Mouse (Mus musculus) heart, embryonic 16.5 days (tissue): ENCODE results near the gene H2-Q1. TPM values are rescaled to one million over a fixed set of nuclear protein-coding genes. Genes with fewer than 3 reads are reported as not detected.
"Not testable (repeated sequence)": the region's sequence is repeated elsewhere in the genome, so short reads cannot be mapped to it uniquely, and the experiment has no call there.

Source experiments
- ATAC-seq: fragments of 200-750 bp; cut with Nextera tagmentation; replicated peaks from 2 replicates; pipeline ENCODE4 v1.8.0; 2017; ENCODE audit warnings: moderate number of reproducible peaks; ENCODE audit not compliant: insufficient read depth, low FRiP score; ENCODE audit errors: extremely low read depth
- H3K27ac ChIP-seq: fragments of 300-500 bp; sonication (generic); 2 replicates; pipeline ENCODE4 v1.5.1; 2014; ENCODE audit warnings: mild to moderate bottlenecking, low read length, control low read depth, moderate library complexity
- H3K27me3 ChIP-seq: fragments of 300-500 bp; sonication (generic); 2 replicates; pipeline ENCODE4 v1.6.1; 2014; ENCODE audit warnings: low read length, mixed read lengths; ENCODE audit not compliant: control insufficient read depth, insufficient read depth
- H3K36me3 ChIP-seq: fragments of 300-500 bp; sonication (generic); 2 replicates; pipeline ENCODE4 v1.6.1; 2014; ENCODE audit not compliant: control insufficient read depth, insufficient read depth
- H3K4me1 ChIP-seq: fragments of 300-500 bp; sonication (generic); 2 replicates; pipeline ENCODE4 v1.6.1; 2014; ENCODE audit warnings: low read length, mixed read lengths; ENCODE audit not compliant: control insufficient read depth, insufficient read depth
- H3K4me2 ChIP-seq: fragments of 300-500 bp; sonication (generic); 2 replicates; pipeline ENCODE4 v1.6.1; 2014; ENCODE audit warnings: low read depth, mild to moderate bottlenecking, control low read depth, low read length
- H3K4me3 ChIP-seq: fragments of 300-500 bp; sonication (generic); 2 replicates; pipeline ENCODE4 v1.5.1; 2014; ENCODE audit warnings: mild to moderate bottlenecking, control low read depth, low read length
- H3K9ac ChIP-seq: fragments of 300-500 bp; sonication (generic); 2 replicates; pipeline ENCODE4 v1.6.1; 2014; ENCODE audit warnings: low read length, control low read depth
- H3K9me3 ChIP-seq: fragments of 300-500 bp; sonication (generic); replicated peaks from 2 replicates; pipeline ENCODE4 v1.6.1; 2016; ENCODE audit warnings: low read length; ENCODE audit not compliant: control insufficient read depth
- WGBS: fragments of 180-500 bp; shearing (Covaris S2); extraction: QIAGEN DNeasy Blood & Tissue Kit; methylation state at CpG from one replicate; pipeline ENCODE4 v1.1.7; 2014; 5-methylcytosine and 5-hydroxymethylcytosine counted together
- polyA plus RNA-seq: library from polyadenylated mRNA; unstranded; fragments of >200 nt; fragmentation: Nextera tagmentation; extraction: Ambion mirVana; gene quantifications from 2 replicates; pipeline ENCODE4 v1.2.1, GENCODE M21; 2015

The H2-Q1 gene
- polyA plus RNA-seq = not detected in 2 replicates

DNA sequence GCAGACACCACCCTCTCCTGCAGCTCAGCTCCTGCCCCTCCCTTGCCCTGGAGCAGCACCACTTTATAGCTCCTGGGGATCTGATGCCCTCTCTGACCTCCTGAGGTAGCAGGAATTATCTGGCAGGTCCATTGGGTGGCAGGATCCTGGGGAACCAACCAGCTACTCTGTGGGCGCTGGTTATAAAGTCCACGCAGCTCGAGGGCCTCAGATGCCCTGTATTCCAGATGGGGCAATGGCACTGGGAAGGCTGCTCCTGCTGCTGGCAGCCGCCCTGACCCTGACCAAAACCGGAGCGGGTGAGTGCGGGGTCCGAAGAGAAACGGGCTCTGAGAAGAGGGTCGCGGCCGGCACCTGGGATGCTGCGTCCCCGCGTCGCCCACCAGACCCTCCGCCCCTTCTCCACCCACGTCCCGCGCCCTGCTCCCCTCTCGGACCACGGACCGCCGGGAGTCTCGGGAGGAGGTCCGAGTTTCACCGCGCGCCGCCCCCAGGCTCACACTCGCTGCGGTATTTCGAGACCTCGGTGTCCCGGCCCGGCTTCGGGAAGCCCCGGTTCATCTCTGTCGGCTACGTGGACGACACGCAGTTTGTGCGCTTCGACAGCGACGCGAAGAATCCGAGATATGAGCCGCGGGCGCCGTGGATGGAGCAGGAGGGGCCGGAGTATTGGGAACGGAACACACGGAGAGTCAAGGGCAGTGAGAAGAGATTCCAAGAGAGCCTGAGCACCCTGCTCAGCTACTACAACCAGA, at the start of gene H2-Q1:
H2-Q1 (plus strand) TSS at position 79 of the 755 bp plus-strand sequence.
- peak within 1 kb of the TSS; percentile 51 for H3K4me3 ChIP-seq

DNA sequence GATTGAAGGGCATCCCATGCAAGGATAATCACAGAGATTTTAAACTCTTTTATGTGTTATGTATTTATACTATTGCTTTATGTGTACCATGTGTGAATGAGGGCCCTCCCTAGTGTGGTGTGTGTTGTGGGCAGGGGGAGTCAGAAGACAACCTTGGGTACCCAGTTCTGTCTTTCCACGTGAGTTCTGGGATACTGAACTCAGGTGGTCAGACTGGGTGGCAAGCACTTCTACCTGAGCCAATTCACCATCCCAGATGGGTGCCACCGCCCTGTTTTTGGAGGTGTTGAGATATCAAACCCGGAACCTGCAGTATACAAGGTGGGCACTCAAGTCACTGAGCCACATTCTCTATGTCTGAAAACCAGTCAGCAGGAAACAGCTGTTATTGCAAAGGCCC, 48.0 kb upstream of the H2-Q1 start:
- H3K27me3 ChIP-seq = peaks cover 13% of the 10 kb centered on the region
- H3K27ac ChIP-seq = no peak overlapping the region
- no peak overlapping the region for H3K4me3 ChIP-seq
- peaks cover 2% of the 10 kb centered on the region; the same call in 1 of the 2 replicates for H3K9me3 ChIP-seq
- ATAC-seq = no peak
- no peaks in the 10 kb centered on the region for H3K4me1 ChIP-seq
- H3K4me2 ChIP-seq = no peak overlapping the region
- no peak overlapping the region for H3K9ac ChIP-seq
- WGBS = 61% methylated on average over 3 of the region's 3 CpGs
- H3K36me3 ChIP-seq = no peaks in the 10 kb centered on the region

More for the DNA sequence above, at the start of gene H2-Q1:
- peaks cover 3% of the 10 kb centered on the region for H3K4me1 ChIP-seq
- H3K27ac ChIP-seq = no peak within 1 kb of the TSS
- peak within 1 kb of the TSS; percentile 57 for H3K9ac ChIP-seq
- 1% methylated on average over 55 of the region's 55 CpGs for WGBS
- peaks cover 20% of the 10 kb centered on the region for H3K27me3 ChIP-seq
- no peak for ATAC-seq
- H3K9me3 ChIP-seq = no peaks in the 10 kb centered on the region
- peak within 1 kb of the TSS; percentile 75 for H3K4me2 ChIP-seq
- no peaks in the 10 kb centered on the region for H3K36me3 ChIP-seq

DNA sequence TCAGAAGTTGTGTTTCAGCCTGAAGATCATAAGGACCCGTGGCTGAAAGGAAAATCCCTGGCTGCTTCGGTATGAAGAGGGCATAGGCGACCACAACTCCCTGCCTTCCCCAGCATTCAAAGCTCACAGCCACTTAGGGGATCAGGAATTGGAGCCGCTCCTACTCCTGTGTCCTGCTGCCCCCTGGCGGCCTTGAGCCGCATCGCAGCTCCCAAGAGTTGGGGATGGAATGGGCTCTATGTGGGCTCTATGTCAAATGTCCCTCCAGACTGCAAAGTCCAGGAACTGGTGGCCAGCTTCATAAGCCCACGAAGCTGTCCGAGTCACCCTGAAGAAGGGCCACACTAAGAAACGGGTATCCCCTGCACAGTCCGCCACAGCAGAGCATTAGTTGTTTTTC, 45.4 kb upstream of the H2-Q1 start:
- Histone ChIP-seq H3K36me3 (no peaks in the 10 kb centered on the region), H3K4me1 (no peaks in the 10 kb centered on the region), H3K27ac (no peak overlapping the region), H3K9ac (no peak overlapping the region), H3K27me3 (peaks cover 16% of the 10 kb centered on the region), H3K4me2 (no peak overlapping the region), H3K4me3 (no peak overlapping the region), H3K9me3 (peaks cover 2% of the 10 kb centered on the region; the same call in 1 of the 2 replicates)
- 3% methylated on average over 11 of the region's 11 CpGs for WGBS
- peak; percentile 28; the same call in 1 of the 2 replicates for ATAC-seq

DNA sequence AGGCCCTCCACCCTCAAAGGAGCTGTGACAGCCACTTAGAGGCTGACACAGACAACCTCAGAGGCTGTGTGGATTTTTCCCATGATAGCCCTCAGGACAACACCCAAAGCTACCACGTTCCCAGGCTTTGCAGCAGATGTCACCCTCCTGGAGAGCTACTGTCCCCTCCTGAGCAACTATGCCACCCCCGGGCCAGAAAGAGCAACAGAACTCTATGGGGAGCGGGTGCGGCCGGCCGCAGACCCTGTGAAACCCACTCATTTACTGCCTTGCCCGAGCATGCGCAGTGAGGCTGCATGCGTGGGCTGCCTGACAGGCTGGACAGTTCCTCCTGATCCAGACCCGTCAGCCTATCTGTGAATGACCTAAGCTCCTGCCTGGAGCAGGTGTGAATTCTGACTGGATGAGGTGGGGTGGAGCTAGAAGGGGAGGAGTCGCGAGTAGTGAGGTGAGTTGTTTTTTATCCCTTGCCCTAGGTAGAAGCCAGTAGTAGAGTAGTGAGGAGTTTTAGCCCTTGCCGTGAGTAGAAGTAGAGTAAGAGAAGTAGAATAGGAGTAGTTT, 43.8 kb upstream of the H2-Q1 start:
- H3K4me3 ChIP-seq = no peak overlapping the region
- 15% methylated on average over 13 of the region's 13 CpGs for WGBS
- no peak for ATAC-seq
- peaks cover 2% of the 10 kb centered on the region; the same call in 1 of the 2 replicates for H3K9me3 ChIP-seq
- no peaks in the 10 kb centered on the region for H3K36me3 ChIP-seq
- H3K27ac ChIP-seq = no peak overlapping the region
- H3K9ac ChIP-seq = no peak overlapping the region
- peaks cover 18% of the 10 kb centered on the region for H3K27me3 ChIP-seq
- no peak overlapping the region for H3K4me2 ChIP-seq
- H3K4me1 ChIP-seq = no peaks in the 10 kb centered on the region

DNA sequence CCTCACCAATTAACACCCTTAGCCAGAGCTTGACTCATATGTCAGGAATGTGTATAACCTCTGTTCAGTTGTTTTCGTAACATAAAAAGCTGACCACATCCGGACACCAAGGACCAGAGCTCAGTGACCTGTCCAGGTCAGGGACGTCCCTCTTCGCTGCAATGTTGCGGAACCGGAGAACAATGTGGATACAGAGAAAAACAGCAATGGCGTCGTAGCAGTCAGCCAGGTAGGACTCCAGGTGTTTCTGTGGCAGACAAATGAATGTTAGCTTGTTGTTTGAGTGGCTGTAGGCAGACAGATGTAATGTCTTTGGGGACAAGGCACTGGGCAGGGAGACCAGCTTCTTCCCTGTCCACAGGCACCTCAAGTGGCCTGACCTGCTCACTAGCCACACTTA, 42.2 kb upstream of the H2-Q1 start:
- peaks cover 2% of the 10 kb centered on the region; the same call in 1 of the 2 replicates for H3K9me3 ChIP-seq
- H3K4me1 ChIP-seq = no peaks in the 10 kb centered on the region
- ATAC-seq = no peak
- no peaks in the 10 kb centered on the region for H3K36me3 ChIP-seq
- no peak overlapping the region for H3K27ac ChIP-seq
- no peak overlapping the region for H3K4me3 ChIP-seq
- WGBS = 76% methylated on average over 8 of the region's 8 CpGs
- H3K9ac ChIP-seq = no peak overlapping the region
- H3K27me3 ChIP-seq = peaks cover 18% of the 10 kb centered on the region
- no peak overlapping the region for H3K4me2 ChIP-seq

DNA sequence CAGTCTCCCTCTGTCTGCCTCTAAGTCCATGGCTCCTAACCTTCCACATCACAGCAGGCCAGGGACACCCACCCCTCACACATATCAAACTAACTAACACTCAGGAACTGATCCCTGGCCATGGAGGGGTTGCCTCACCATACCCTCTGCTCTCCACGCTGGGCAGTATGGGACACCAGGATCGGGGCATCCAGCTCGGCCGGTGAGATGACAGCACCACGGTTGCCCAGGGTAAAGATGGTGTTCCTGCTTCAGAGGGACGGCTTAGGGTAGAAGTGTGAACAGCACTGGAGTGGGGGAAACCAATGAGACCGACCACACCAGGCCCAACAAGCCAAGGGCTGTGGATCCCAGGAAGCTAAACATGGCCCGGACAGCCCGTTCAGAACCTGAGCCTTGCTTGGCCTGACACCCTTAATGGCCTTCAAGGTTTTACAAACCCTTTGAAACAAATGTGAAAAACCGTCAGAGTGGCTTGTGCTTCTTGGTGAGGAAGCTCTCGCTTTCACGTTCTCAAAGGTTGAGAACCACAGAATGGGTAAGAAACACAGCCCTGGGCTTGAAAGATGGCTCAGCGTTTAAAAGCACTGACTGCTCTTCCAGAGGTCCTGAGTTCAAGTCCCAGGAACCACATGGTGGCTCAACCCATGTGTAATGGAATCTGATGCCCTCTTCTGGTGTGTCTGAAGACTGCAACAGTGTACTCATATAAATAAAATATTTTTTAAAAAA, 41.1 kb upstream of the H2-Q1 start:
- H3K4me3 ChIP-seq = no peak overlapping the region
- H3K27ac ChIP-seq = no peak overlapping the region
- H3K9ac ChIP-seq = no peak overlapping the region
- ATAC-seq = no peak
- no peaks in the 10 kb centered on the region for H3K36me3 ChIP-seq
- H3K4me2 ChIP-seq = no peak overlapping the region
- no peaks in the 10 kb centered on the region for H3K4me1 ChIP-seq
- 81% methylated on average over 13 of the region's 13 CpGs for WGBS
- no peaks in the 10 kb centered on the region for H3K9me3 ChIP-seq
- peaks cover 21% of the 10 kb centered on the region for H3K27me3 ChIP-seq

DNA sequence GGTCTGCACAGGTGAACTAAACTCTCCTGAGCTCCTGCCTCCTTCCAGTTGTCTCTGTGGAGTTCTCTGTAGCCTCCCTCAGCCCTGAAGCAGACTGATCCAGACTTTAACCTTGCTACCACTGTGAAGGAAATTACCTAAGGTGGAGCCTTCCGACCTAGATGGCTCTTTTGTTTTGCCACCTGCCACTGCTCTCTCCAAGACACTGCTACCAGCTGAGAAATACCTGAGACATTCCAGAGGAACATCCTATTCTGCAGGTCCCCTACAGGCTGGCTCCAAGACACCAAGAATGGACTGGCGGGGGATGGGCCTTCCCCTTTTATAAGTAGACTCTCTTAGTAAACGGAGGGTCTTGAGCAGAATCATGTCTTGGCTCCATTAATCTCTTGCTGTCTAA, 39.9 kb upstream of the H2-Q1 start:
- H3K9me3 ChIP-seq = no peaks in the 10 kb centered on the region
- H3K9ac ChIP-seq = no peak overlapping the region
- no peaks in the 10 kb centered on the region for H3K4me1 ChIP-seq
- no peak overlapping the region for H3K4me3 ChIP-seq
- no peak overlapping the region for H3K27ac ChIP-seq
- no peaks in the 10 kb centered on the region for H3K36me3 ChIP-seq
- no peak for ATAC-seq
- peaks cover 22% of the 10 kb centered on the region for H3K27me3 ChIP-seq
- no peak overlapping the region for H3K4me2 ChIP-seq
- WGBS = 72% methylated on average over 3 of the region's 3 CpGs

DNA sequence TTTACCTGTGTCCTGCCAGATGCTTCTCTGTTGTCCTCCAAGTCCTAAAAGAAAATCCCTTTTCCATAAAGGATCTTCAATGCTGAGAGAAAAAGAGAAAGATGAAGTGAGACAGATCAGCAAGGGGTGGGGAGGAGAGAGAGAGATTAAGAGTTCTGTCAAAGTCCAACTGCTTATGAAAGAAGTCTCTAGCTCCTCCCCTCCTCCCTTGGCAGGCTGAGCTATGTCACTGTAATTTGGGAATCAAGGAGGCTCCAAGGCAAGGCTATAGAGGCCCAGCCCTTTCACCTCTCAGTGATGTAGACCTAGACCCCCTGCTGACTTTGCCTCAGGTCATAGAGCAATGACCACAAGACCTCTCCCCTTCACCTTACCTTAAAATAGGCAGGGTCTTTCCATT, 34.8 kb upstream of the H2-Q1 start:
- Histone ChIP-seq H3K36me3 (no peaks in the 10 kb centered on the region), H3K9ac (no peak overlapping the region), H3K27ac (no peak overlapping the region), H3K9me3 (no peaks in the 10 kb centered on the region), H3K27me3 (peaks cover 6% of the 10 kb centered on the region; the same call in 1 of the 2 replicates), H3K4me2 (no peak overlapping the region), H3K4me1 (no peaks in the 10 kb centered on the region), H3K4me3 (no peak overlapping the region)
- no peak for ATAC-seq

DNA sequence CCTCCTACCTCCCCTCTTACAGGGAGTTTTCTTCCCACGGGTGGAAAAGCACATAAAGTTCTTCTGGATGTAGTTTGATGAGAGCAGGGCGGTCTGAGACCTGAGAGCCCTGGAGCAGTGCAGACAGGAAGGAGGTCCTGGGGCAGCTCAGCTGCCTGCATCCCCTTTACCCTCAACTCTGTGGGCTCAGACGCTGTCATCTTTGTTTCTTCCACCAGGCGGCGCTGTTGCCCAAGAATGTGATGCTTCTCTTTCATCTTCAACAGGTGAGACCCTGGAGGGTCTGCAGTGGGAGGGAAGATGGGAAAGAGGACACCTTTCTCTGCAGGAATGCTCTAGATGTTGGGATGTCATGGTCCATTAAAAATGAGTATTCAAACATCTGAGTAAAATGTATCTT, 24.4 kb upstream of the H2-Q1 start:
- not testable (repeated sequence) for H3K9ac ChIP-seq, ATAC-seq, H3K27me3 ChIP-seq, H3K9me3 ChIP-seq, H3K36me3 ChIP-seq, H3K4me2 ChIP-seq, H3K4me3 ChIP-seq, H3K27ac ChIP-seq, H3K4me1 ChIP-seq
- 4% methylated on average over 5 of the region's 5 CpGs for WGBS
